Mouse (Mus musculus) hindbrain, embryonic 13.5 days (tissue): ENCODE results near the gene Gm7029. TPM values are rescaled to one million over a fixed set of nuclear protein-coding genes. Genes with fewer than 3 reads are reported as not detected.
"Not testable (repeated sequence)": the region's sequence is repeated elsewhere in the genome, so short reads cannot be mapped to it uniquely, and the experiment has no call there.

Source experiments
- ATAC-seq: fragments of 200-750 bp; cut with Nextera tagmentation; 2 replicates; pipeline ENCODE4 v1.8.0; 2017; ENCODE audit warnings: moderate TSS enrichment; ENCODE audit not compliant: low FRiP score
- H3K27ac ChIP-seq: fragments of 300-500 bp; sonication (generic); 2 replicates; pipeline ENCODE4 v1.5.1; 2015; ENCODE audit warnings: inconsistent platforms, mild to moderate bottlenecking, moderate library complexity
- H3K27me3 ChIP-seq: fragments of 300-500 bp; sonication (generic); 2 replicates; pipeline ENCODE4 v1.6.1; 2015; ENCODE audit warnings: mild to moderate bottlenecking, inconsistent platforms
- H3K36me3 ChIP-seq: fragments of 300-500 bp; sonication (generic); 2 replicates; pipeline ENCODE4 v1.6.1; 2015; ENCODE audit warnings: mild to moderate bottlenecking, inconsistent platforms
- H3K4me1 ChIP-seq: fragments of 300-500 bp; sonication (generic); replicated peaks from 2 replicates; pipeline ENCODE4 v1.6.1; 2015; ENCODE audit warnings: inconsistent platforms
- H3K4me2 ChIP-seq: fragments of 300-500 bp; sonication (generic); 2 replicates; pipeline ENCODE4 v1.6.1; 2015; ENCODE audit warnings: inconsistent platforms, mild to moderate bottlenecking, moderate library complexity
- H3K4me3 ChIP-seq: fragments of 300-500 bp; sonication (generic); 2 replicates; pipeline ENCODE4 v1.5.1; 2015; ENCODE audit warnings: mild to moderate bottlenecking, inconsistent platforms
- H3K9ac ChIP-seq: fragments of 300-500 bp; sonication (generic); 2 replicates; pipeline ENCODE4 v1.6.1; 2015; ENCODE audit warnings: mild to moderate bottlenecking, inconsistent platforms
- H3K9me3 ChIP-seq: fragments of 300-500 bp; sonication (generic); 2 replicates; pipeline ENCODE4 v1.6.1; 2016; ENCODE audit warnings: inconsistent platforms
- WGBS: fragments of 180-500 bp; shearing (Covaris S2); methylation state at CpG from one replicate; pipeline ENCODE4 v1.1.7; 2015; 5-methylcytosine and 5-hydroxymethylcytosine counted together
- polyA plus RNA-seq: library from polyadenylated mRNA; unstranded; fragments of >200 nt; fragmentation: Nextera tagmentation; extraction: Ambion mirVana; gene quantifications from 2 replicates; pipeline ENCODE4 v1.2.1, GENCODE M21; 2015

Gene Gm7029
- polyA plus RNA-seq, 1 experiment from 2014 or later = not detected

DNA sequence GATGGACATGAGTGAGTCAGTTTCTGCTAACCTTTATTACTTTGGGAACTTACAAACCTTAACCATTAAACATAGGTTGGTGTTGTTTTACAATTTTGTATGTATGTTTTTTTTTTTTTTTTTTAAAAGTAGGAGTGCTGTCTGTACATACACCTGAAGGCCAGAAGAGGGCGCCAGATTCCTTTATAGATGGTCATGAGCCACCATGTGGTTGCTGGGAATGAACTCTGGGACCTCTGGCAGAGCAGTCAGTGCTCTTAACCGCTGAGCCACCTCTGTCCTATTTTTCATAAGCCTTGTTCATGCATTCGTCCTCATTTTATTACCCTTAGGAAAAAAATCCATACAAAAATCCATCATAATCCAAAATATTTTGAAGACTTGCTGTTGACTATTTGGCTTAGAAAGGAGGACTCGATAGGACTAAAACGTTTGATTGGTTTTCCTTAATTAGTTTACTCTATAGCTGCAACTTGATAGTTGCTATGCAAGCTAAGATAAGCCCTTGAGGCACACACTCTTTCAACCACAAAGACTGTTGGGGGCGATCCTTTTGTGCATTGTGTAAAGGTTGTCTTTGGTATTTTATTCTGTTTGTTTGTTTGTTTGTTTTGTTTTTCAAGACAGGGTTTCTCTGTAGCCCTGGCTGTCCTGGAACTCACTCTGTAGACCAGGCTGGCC is 23.6 kb downstream of the Gm7029 start:
- 0 out of 2 replicates have a peak, but pooled peaks cover 2% of the 10 kb centered on the region for H3K27me3 ChIP-seq
- no peak overlapping the region for H3K9ac ChIP-seq
- no peak overlapping the region for H3K4me3 ChIP-seq
- WGBS = 47% methylated on average over 6 of the region's 6 CpGs
- no peaks in the 10 kb centered on the region for H3K9me3 ChIP-seq
- no peak overlapping the region for H3K27ac ChIP-seq
- no peak overlapping the region for H3K4me2 ChIP-seq
- no peaks in the 10 kb centered on the region for H3K4me1 ChIP-seq
- H3K36me3 ChIP-seq = no peaks in the 10 kb centered on the region
- ATAC-seq = no peak

DNA sequence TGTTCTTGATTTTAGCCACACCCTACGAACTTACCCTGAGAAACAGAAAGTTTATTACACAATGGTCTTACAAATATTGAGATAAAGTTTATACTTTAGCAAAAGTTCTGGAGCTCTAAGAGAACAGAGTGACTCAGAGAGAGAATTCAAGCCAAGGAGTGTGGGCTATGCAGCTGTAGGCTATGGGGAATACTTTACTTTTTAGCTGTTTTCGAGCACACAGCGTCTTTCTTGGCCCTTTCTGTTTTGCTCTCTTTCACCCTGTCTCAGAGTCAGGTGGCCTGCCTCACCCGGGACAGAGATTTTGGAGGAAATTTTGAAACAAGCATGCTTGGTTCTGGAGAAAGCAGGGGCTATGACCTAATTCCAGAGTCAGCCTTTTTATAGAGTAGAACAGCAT is 24.6 kb downstream of the Gm7029 start:
- H3K4me2 ChIP-seq, H3K9ac ChIP-seq, H3K9me3 ChIP-seq, H3K27me3 ChIP-seq, H3K4me1 ChIP-seq, ATAC-seq, H3K4me3 ChIP-seq, H3K27ac ChIP-seq, H3K36me3 ChIP-seq: not testable (repeated sequence)
- WGBS = 86% methylated on average over 4 of the region's 4 CpGs

DNA sequence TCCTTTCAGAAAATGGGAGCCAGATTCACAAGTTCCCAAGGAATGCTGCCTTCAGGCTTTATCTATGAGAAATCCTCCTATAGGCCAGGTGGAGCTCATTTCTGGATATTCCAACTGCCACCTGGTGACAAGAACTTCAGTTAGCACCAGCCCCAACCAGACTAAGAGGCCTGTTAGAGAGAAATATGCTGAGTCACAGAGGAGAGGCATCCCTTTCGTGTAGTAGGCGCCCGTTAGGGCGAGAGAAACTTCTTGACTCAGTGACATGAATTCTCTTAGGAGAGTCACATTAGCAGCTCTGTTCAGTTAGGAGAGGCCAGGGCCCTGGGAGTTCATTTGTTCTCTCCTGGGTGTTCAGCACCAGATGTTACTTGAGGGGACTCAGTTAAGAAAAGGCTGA is 26.0 kb downstream of the Gm7029 start:
- no peak overlapping the region for H3K4me3 ChIP-seq
- H3K4me1 ChIP-seq = no peaks in the 10 kb centered on the region
- no peak for ATAC-seq
- H3K27me3 ChIP-seq = 0 out of 2 replicates have a peak, but pooled peaks cover 2% of the 10 kb centered on the region
- H3K9me3 ChIP-seq = no peaks in the 10 kb centered on the region
- H3K4me2 ChIP-seq = no peak overlapping the region
- no peaks in the 10 kb centered on the region for H3K36me3 ChIP-seq
- no peak overlapping the region for H3K9ac ChIP-seq
- WGBS = 85% methylated on average over 4 of the region's 4 CpGs
- H3K27ac ChIP-seq = no peak overlapping the region

DNA sequence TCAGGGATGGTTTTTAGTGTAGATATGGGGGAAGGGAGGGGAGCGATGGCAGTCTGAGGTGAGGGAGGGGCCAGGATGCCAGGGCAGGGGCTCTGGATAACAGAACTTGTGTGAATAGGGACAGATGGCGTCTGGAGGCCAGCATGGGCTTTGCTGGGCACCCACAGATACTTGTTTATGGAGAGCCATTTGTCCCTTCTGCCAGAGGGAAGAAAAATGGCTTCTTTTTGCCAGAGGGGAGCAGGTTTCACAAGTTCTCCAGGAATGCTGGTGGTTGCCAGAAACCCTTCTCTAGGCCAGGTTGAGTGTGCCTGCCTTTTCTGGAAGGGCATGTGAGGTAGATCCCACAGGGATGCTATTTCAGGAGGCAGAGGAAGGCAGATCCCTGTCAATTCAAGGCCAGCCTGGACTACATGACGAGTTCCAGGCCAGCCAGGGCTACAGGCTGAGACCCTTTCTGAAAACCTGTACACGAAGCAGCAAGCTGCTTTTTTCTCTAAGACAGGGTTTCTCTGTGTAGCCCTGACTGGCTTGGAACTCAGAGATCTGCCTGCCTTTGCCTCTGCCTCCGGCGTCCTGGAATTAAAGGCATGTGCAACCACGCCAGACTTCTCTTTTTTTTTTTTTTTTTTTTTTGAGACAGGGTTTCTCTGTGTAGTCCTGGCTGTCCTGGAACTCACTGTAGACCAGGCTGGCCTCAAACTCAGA is 26.8 kb downstream of the Gm7029 start:
- Histone ChIP-seq H3K36me3 (no peaks in the 10 kb centered on the region), H3K9ac (no peak overlapping the region), H3K27ac (no peak overlapping the region), H3K4me2 (no peak overlapping the region), H3K27me3 (no peaks in the 10 kb centered on the region), H3K4me3 (no peak overlapping the region), H3K4me1 (no peaks in the 10 kb centered on the region), H3K9me3 (no peaks in the 10 kb centered on the region)
- WGBS = 73% methylated on average over 7 of the region's 7 CpGs
- ATAC-seq = no peak

DNA sequence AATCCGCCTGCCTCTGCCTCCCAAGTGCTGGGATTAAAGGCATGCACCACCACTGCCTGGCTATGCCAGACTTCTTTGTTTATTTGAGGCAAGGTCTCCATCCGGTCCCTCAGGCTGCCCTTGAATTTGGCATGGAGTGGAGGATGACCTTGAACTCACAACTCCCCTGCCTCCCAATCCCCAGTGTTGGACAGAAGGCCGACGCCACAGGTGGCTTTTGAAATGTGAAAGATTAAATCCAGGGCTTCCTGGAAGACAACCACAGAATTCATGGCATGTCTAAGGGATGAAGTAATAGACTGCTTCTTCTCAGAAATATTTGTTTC is 27.3 kb downstream of the Gm7029 start:
- Histone ChIP-seq H3K27me3 (no peaks in the 10 kb centered on the region), H3K9me3 (no peaks in the 10 kb centered on the region), H3K27ac (no peak overlapping the region), H3K9ac (no peak overlapping the region), H3K36me3 (no peaks in the 10 kb centered on the region), H3K4me2 (no peak overlapping the region), H3K4me1 (no peaks in the 10 kb centered on the region), H3K4me3 (no peak overlapping the region)
- ATAC-seq = no peak
- WGBS = 82% methylated on average over 4 of the region's 4 CpGs

DNA sequence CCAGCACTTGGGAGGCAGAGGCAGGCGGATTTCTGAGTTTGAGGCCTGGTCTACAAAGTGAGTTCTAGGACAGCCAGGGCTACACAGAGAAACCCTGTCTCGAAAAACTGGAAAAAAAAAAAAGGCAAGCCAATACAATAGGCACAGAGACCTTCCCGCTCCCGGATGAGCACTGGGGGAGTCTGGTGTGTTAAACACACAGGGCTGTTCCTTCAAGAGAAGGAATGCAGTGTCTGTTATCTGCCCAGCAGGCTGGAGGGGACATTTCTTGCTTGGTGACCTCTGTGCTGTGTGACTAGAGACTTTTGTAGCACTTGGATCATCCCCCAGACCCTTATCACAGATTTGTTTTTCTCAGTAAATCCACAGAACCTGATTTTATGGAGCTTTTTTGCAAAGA is 28.0 kb downstream of the Gm7029 start:
- no peak overlapping the region for H3K4me3 ChIP-seq
- H3K36me3 ChIP-seq = no peaks in the 10 kb centered on the region
- H3K9me3 ChIP-seq = no peaks in the 10 kb centered on the region
- H3K9ac ChIP-seq = no peak overlapping the region
- WGBS = 68% methylated on average over 4 of the region's 4 CpGs
- H3K27ac ChIP-seq = no peak overlapping the region
- no peak overlapping the region for H3K4me2 ChIP-seq
- ATAC-seq = no peak
- H3K4me1 ChIP-seq = no peaks in the 10 kb centered on the region
- no peaks in the 10 kb centered on the region for H3K27me3 ChIP-seq

DNA sequence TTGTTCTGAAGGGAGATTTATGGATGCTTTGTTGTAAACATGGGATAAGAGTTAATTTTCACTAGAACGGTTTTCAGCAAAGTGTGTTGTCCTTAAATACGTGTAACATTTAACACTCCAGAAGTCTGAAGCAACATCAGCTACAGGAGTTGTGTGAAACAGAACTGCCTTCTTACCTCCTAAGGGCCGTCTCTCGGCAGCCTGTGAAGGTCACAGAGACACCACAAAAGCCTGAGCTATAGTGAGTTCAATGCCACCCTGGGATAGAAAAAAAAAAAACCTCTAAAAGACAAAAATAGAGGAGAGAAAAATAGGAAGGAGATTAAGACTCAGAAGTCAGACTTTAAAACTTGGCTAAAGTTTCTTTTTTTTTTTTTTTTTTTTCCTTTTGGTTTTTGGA is 28.4 kb downstream of the Gm7029 start:
- ATAC-seq = no peak
- Histone ChIP-seq H3K27ac (no peak overlapping the region), H3K36me3 (no peaks in the 10 kb centered on the region), H3K4me2 (no peak overlapping the region), H3K4me3 (no peak overlapping the region), H3K9me3 (no peaks in the 10 kb centered on the region), H3K27me3 (no peaks in the 10 kb centered on the region), H3K9ac (no peak overlapping the region), H3K4me1 (no peaks in the 10 kb centered on the region)
- 75% methylated on average over 4 of the region's 4 CpGs for WGBS

DNA sequence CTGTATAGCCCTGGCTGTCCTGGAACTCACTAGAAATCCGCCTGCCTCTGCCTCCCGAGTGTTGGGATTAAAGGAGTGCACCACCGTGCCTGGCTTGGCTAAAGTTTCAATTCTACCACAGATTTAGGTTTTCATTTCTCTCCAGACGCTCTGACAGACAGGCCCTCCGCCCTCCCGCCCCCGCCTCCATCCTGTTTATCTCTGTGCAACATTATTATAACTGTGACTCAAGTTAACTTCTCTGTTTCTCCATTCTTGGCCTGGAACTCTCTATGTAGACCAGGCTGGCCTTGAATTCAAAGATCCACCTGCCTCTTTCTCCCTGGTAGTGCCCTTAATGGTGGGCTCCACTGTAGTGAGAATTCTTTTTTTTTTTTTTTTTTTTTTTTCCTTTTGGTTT is 28.9 kb downstream of the Gm7029 start:
- no peak for ATAC-seq
- H3K9ac ChIP-seq = no peak overlapping the region
- H3K27me3 ChIP-seq = no peaks in the 10 kb centered on the region
- H3K4me2 ChIP-seq = no peak overlapping the region
- no peak overlapping the region for H3K27ac ChIP-seq
- H3K36me3 ChIP-seq = no peaks in the 10 kb centered on the region
- no peaks in the 10 kb centered on the region for H3K4me1 ChIP-seq
- no peaks in the 10 kb centered on the region for H3K9me3 ChIP-seq
- 87% methylated on average over 7 of the region's 7 CpGs for WGBS
- H3K4me3 ChIP-seq = no peak overlapping the region

DNA sequence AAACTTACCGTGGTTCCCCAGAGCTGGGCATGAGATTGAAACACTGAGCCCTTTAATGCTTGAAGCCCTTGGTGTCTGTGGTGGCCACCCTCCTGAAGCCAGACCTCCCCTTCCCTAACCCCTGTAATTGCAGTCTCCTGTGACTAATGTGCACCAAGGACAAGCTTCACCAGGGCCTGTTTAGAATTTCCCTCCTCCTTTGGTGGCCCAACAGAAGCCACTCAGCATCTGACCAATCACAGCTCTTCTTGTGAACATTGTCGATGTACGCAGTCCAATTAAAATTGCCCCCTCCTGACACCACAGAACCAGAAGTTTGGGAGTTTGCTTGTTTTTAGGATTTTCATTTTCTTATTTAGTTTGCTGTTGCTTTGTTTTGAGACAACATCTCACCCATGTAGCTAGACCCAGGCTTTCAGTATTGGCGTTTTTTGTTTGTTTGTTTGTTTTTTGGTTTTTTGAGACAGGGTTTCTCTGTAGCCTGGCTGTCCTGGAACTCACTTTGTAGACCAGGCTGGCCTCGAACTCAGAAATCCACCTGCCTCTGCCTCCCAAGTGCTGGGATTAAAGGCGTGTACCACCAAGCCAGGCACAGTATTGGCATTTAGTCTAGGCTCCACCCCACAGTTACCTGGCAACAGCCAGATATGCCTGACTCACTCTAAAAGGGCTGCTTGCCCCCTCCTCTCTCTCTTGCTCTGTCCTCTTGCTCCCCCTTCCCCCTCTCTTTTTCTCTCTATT is 30.4 kb downstream of the Gm7029 start:
- WGBS = 76% methylated on average over 6 of the region's 6 CpGs
- H3K4me3 ChIP-seq, H3K4me2 ChIP-seq, H3K36me3 ChIP-seq, H3K4me1 ChIP-seq, H3K27ac ChIP-seq, H3K9ac ChIP-seq, H3K27me3 ChIP-seq, H3K9me3 ChIP-seq, ATAC-seq: not testable (repeated sequence)

DNA sequence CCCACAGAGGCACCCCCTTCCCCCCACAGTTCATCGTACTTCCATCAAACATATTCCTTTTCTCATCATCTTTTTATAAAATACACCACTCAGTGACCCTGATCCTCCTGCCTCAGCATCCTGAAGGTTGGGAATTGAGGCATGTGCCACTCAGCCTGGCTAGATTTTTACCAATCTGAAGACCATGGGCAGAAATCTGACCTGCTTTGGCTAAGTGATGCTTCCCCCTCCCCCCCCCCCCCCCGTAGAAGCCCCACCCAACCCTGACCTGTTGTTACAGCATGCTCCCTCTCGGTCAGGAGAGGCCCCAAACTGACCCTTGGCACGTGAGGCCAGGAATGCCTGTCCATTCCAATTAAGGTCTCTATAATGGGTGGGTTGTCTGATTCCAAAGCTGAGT is 31.2 kb downstream of the Gm7029 start, which contains the start of gene Platr17:
Platr17 (plus strand) TSS at position 301 of the 400 bp plus-strand sequence.
- H3K9me3 ChIP-seq, H3K9ac ChIP-seq, ATAC-seq, H3K4me3 ChIP-seq, H3K4me2 ChIP-seq, H3K36me3 ChIP-seq, H3K27me3 ChIP-seq, H3K27ac ChIP-seq: not testable (repeated sequence)
- WGBS = 15% methylated on average over 4 of the region's 4 CpGs
- H3K4me1 ChIP-seq = peaks cover 11% of the 10 kb centered on the region

DNA sequence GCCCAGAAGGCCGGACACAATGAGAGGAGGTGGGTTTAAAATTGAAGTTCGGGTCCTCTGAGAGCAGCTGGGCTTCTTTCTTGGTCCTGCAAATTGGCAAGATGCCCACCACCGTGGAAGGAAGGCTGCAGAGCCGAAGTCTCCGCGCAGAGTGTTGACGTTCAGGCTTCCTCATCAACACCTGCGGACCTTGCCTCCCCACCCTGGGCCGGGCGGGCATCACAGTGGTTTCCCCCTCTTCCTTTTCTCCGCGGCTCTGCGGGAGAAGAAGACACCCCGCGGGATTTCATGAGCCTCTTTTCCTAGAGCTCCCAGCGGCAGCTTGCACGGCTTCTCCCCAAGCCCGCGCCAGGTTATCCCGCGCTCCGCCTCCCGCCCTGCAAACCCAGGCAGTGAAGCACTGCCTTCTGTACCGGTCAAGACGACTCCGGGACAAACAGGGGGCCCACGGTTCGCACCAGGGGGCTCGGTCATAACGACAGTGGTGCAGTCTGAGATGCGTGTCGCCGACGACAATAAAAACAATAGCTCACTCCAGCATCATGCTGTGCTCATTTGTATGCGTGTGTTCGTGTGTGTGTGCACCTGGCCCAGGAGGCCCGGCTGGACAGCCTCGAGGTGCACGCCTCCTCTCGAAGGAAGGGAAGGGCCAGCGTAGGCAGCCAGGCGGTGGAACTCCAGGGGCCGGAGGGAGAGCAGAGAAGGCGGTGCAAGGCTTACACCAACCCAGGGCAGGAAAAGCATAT is 34.9 kb downstream of the Gm7029 start:
- peak; percentile 11 for ATAC-seq
- peaks cover 37% of the 10 kb centered on the region for H3K4me1 ChIP-seq
- H3K4me3 ChIP-seq = peak overlapping the region; percentile 79
- peak overlapping the region; percentile 84 for H3K9ac ChIP-seq
- under 1% methylated on average over 44 of the region's 44 CpGs for WGBS
- no peaks in the 10 kb centered on the region for H3K27me3 ChIP-seq
- peaks cover 28% of the 10 kb centered on the region for H3K36me3 ChIP-seq
- peak overlapping the region; percentile 92 for H3K4me2 ChIP-seq
- no peaks in the 10 kb centered on the region for H3K9me3 ChIP-seq
- peak overlapping the region; percentile 95 for H3K27ac ChIP-seq
